Mouse (Mus musculus): ENCODE data around the gene Nr2c2ap.

Nr2c2ap gene

DNA sequence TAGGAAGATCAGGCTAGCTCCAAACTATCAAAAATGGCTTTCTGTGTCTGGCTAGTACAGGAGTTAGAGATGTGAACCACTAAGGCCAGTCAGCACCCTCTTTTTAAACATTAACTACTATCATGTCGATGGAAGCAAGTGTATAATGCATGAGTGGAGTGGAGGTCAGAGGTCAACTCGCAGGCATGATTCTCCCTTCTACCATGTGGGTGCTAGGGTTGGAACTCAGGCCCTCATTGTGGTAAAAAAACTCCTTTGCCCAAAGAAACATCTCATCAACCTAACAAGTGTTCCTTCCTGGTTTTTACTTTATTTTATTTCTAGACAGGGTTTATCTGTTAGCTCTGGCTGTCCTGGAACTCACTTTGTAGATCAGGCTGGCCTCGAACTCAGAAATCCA lies 39.6 kb downstream of the Nr2c2ap start:
- no peak for DNase-seq

DNA sequence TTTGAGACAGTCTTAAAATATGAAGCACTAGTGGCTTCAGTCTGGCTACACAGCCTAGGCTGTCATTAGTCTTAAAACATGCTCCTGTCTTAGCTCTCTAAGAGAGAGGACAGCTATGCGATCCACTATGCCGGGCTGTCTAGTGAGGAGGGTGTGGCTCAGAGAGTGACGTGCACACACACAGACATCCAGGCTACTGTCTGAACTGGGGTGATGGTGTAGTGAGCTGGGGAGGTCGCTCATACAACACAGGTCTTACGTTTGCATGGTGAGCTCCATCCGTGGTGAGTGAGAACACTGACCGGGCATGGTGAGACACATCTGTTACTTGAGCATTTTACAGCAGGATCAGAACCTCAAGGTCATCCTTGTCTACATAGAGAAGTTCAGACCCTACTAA lies 40.1 kb downstream of the Nr2c2ap start:
- DNase-seq, result no peak

DNA sequence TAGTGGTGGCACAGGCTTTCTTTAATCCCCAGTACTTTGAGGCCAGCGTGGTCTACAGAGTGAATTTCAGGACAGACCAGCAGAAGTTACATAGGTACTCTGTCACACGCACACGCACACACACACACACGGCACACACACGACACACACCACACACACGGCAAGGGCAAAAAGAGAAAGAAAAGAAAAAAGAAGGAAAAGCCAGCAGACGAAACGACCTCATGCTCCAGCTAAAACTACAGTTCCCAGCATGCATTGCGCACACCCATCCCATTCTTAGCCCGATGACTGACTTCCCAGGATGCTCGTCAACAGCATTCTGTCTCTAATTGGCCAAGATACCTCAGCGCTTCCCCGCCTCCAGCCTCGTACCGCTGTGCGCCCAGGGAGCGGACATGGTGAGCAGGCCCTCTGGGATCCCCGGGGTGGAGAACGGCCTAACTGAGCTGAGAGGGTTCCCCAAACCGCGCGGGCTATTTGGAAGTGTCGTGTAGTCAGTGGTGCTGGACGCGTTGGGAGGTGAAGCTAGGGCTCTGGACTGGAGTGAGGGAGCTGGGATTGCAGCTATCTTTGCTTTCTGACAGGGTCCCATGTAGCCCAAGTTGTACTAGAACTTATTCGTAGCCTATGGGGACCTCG lies 41.0 kb downstream of the Nr2c2ap start, which contains the start of gene Tmem161a:
TSS of gene Tmem161a (plus strand) at position 314 of the 639 bp plus-strand sequence.
- DNase-seq, result peak; percentile 95

DNA sequence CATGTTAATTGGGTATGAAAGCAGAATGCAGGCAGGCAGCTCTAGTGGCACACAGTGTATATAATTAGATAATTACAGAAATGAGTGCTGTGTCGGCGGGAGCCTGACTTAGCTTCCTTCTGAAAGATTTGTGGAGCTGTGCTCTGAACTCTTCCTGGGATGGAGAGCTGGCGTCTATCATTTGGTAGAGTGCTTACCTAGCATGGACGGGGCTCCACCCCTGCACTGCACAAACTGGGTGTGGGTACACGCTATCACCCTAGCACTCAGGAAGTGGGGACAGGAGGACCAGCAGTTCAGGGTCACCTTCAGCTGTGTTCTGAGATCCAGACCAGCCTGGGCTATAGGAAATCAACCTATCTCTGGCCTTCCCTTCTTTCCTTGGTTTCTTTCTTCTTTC lies 42.2 kb downstream of the Nr2c2ap start:
- DNase-seq, result no peak

DNA sequence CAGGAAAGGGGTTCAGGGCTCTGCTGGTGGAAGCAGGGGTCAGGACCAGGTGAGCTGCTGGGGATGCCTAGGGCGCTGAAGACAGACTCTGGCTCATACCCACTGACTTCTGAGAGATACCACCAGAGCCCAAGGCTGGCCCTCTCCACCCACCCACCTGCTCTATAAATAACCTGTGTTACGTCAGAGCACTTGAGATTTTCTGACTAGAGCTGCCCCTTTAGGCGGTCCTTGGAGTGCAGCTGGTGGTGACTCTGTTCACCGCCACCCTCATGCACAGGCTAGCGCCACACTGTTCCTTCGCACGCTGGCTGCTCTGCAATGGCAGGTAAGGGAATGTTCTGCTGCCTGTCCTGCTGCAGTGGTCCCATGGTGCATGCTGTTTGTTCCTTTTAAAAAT lies 42.9 kb downstream of the Nr2c2ap start:
- DNase-seq, result no peak

DNA sequence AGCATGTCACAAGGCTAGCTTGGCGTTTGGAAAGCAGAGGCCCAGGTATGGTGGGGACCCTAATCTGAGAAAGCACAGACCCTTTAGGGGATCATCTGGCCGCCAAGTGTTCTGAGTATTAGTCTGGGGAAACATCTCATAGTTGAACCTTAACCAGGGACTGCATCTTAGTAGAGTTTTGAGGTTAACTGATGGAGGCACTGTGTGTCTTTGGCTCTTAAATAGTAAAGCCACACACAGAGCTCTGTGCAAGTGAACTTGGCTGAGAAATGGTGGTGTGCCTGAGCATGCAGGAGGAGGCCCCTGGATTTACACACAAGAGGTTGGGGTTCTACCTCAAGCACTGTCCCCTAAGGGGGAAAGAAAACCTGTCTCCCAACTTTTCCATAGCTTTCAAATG lies 47.1 kb downstream of the Nr2c2ap start:
- DNase-seq, result no peak

DNA sequence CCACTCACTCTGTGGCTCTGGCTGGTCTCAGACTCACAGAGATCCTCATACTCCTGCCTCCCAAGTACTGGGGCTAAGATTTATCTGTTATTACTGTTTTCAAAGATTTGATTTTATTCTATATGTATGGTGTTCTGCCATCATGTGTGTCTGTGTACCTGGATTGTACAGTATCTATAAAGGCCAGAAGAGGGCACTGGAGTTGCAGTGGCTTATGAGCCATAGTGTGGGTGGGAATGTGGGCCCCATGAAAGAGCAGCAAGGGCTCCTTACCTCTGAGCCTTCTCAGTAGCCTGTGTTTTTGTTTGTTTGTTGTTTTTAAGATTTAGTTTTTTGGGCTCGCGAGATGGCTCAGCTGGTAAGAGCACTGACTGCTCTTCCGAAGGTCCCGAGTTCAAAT lies 47.9 kb downstream of the Nr2c2ap start:
- DNase-seq, result no peak

DNA sequence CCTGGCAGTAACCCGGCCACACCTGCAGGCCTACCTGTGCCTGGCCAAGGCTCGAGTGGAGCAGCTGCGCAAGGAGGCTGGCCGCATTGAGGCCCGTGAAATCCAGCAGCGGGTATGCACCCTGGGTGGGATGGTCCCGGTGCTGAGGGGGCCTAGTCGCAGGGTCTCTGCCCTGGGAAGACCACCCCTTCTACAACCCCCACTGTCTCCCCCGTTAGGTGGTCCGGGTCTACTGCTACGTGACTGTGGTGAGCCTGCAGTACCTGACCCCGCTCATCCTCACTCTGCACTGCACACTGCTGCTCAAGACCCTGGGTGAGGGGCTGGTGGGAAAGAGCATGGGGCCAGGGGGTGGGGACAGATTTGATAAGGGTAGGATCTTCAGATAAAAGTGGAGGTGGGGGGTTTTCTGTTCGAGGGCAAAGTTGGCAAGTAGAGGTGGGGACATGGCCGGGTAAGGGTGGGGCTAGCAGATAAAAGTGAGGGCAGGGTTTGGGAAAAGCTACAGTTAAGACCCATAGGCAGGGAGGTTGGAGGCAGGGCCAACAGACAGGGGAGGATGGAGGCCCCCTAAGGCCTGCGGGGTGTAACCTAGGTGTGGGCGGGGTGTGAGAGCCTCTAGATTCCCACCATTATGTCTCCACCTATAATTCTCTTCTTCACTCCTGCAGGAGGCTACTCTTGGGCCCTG lies 50.2 kb downstream of the Nr2c2ap start:
- DNase-seq, result no peak

DNA sequence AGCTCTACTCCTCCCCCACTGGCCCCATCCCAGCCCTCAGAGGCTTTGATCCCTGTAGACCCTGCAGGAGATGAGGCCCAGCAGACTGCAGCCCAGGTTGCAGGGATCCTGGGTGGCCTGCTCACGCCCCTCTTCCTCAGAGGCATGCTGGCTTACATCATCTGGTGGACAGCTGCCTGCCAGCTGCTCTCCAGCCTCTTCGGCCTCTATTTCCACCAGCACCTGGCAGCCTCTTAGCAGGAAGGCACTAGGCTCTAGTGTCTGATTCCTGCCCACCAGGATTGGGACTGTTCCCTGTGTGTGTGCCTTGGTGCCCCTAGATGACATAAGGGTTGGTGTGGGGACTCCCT lies 50.7 kb downstream of the Nr2c2ap start:
- DNase-seq, result no peak

DNA sequence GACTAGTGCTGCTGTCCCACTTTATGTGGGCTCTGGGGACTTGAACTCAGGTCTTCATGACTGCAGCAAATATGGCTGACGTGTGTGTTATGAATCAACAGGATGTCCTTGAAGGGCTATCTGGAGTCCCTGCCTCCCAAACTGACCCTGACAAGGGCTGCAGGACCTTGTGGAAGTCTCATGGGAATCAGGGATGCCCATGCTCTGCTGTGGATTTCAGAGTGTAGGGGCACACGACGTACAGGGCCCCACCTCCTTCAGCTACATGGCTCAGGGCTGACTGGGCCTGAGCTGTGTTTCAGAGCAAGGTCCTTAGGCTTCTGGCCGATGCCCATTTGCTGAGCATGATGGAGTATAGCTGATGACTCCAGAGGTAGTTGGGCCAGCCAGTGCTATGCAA lies 52.1 kb downstream of the Nr2c2ap start:
- DNase-seq, result no peak

Measured in layer of hippocampus, adult 9-11 months (tissue).